Mouse (Mus musculus): Measurements from ENCODE around the gene C1qb.

Gene C1qb

GRCm38 (mm10) chr4:136842033-136842432, 44.0 kb downstream of the C1qb start:
- DNase-seq = no peak

GRCm38 (mm10) chr4:136841056-136841455, 44.9 kb downstream of the C1qb start:
- DNase-seq = peak; percentile 93 to 95

- DNase-seq = no peak
Measured at GRCm38 (mm10) chr4:136838462-136838861, 47.5 kb downstream of the C1qb start.

GRCm38 (mm10) chr4:136838026-136838425, 48.0 kb downstream of the C1qb start:
- DNase-seq = peak in 1 of 2 experiments; percentile 43

- peak in 1 of 2 experiments; percentile 87 for DNase-seq
Measured at GRCm38 (mm10) chr4:136836387-136836931, 49.5 kb downstream of the C1qb start.

GRCm38 (mm10) chr4:136835621-136836386, 50.2 kb downstream of the C1qb start, which contains the start of gene Ephb2:
TSS of gene Ephb2 (minus strand) at chr4:136835988.
- DNase-seq = peak; percentile 92 to 93

GRCm38 (mm10) chr4:136834815-136835620, 51.0 kb downstream of the C1qb start:
- peak; percentile 72 to 73 for DNase-seq

GRCm38 (mm10) chr4:136834439-136834814, 51.6 kb downstream of the C1qb start:
- DNase-seq = no peak

GRCm38 (mm10) chr4:136833619-136834351, 52.2 kb downstream of the C1qb start:
- peak; percentile 58 to 67 for DNase-seq

- peak; percentile 40 to 45 for DNase-seq
Measured at GRCm38 (mm10) chr4:136832559-136833232, 53.3 kb downstream of the C1qb start.

GRCm38 (mm10) chr4:136830272-136830823, 55.6 kb downstream of the C1qb start:
- DNase-seq = peak in 1 of 2 experiments; percentile 7

Data from cerebellum, postnatal 10 days (tissue).